Mouse (Mus musculus) stomach, embryonic 14.5 days (tissue): ENCODE results near the gene Nsmf. TPM values are rescaled to one million over a fixed set of nuclear protein-coding genes. Genes with fewer than 3 reads are reported as not detected.

Source experiments
- ATAC-seq: fragments of 200-750 bp; cut with Nextera tagmentation; 2 replicates; pipeline ENCODE4 v1.8.0; 2017; ENCODE audit warnings: low read depth, moderate TSS enrichment; ENCODE audit not compliant: insufficient number of reproducible peaks, insufficient read depth, low FRiP score
- H3K27ac ChIP-seq: fragments of 300-500 bp; sonication (generic); 2 replicates; pipeline ENCODE4 v1.5.1; 2014; ENCODE audit warnings: mild to moderate bottlenecking, low read length, moderate library complexity, mixed read lengths
- H3K27me3 ChIP-seq: fragments of 300-500 bp; sonication (generic); 2 replicates; pipeline ENCODE4 v1.6.1; 2014; ENCODE audit warnings: low read length, control low read depth, mixed read lengths; ENCODE audit not compliant: control insufficient read depth, insufficient read depth
- H3K36me3 ChIP-seq: fragments of 300-500 bp; sonication (generic); 2 replicates; pipeline ENCODE4 v1.6.1; 2014; ENCODE audit warnings: mild to moderate bottlenecking, control low read depth, low read length, moderate library complexity, mixed read lengths; ENCODE audit not compliant: control insufficient read depth, insufficient read depth
- H3K4me1 ChIP-seq: fragments of 300-500 bp; sonication (generic); 2 replicates; pipeline ENCODE4 v1.6.1; 2014; ENCODE audit warnings: low read length, control low read depth, mixed read lengths; ENCODE audit not compliant: control insufficient read depth, insufficient read depth
- H3K4me2 ChIP-seq: fragments of 300-500 bp; sonication (generic); replicated peaks from 2 replicates; pipeline ENCODE4 v1.6.1; 2014; ENCODE audit warnings: low read depth, low read length, control low read depth
- H3K4me3 ChIP-seq: fragments of 300-500 bp; sonication (generic); 2 replicates; pipeline ENCODE4 v1.5.1; 2014; ENCODE audit warnings: low read depth, low read length, control low read depth
- H3K9ac ChIP-seq: fragments of 300-500 bp; sonication (generic); replicated peaks from 2 replicates; pipeline ENCODE4 v1.6.1; 2014; ENCODE audit warnings: low read depth, mild to moderate bottlenecking, control low read depth, low read length, moderate library complexity, mixed read lengths
- H3K9me3 ChIP-seq: fragments of 300-500 bp; sonication (generic); 2 replicates; pipeline ENCODE4 v1.6.1; 2016; ENCODE audit warnings: low read depth, low read length, control low read depth; ENCODE audit not compliant: control insufficient read depth
- WGBS: fragments of 180-500 bp; shearing (Covaris S2); extraction: QIAGEN DNeasy Blood & Tissue Kit; methylation state at CpG from one replicate; pipeline ENCODE4 v1.1.7; 2014; 5-methylcytosine and 5-hydroxymethylcytosine counted together
- polyA plus RNA-seq: library from polyadenylated mRNA; unstranded; fragments of >200 nt; fragmentation: Nextera tagmentation; extraction: Ambion mirVana; gene quantifications from 2 replicates; pipeline ENCODE4 v1.2.1, GENCODE M21; 2014

The Nsmf gene
- polyA plus RNA-seq, 1 experiment from 2014 or later: 59.5 TPM

DNA sequence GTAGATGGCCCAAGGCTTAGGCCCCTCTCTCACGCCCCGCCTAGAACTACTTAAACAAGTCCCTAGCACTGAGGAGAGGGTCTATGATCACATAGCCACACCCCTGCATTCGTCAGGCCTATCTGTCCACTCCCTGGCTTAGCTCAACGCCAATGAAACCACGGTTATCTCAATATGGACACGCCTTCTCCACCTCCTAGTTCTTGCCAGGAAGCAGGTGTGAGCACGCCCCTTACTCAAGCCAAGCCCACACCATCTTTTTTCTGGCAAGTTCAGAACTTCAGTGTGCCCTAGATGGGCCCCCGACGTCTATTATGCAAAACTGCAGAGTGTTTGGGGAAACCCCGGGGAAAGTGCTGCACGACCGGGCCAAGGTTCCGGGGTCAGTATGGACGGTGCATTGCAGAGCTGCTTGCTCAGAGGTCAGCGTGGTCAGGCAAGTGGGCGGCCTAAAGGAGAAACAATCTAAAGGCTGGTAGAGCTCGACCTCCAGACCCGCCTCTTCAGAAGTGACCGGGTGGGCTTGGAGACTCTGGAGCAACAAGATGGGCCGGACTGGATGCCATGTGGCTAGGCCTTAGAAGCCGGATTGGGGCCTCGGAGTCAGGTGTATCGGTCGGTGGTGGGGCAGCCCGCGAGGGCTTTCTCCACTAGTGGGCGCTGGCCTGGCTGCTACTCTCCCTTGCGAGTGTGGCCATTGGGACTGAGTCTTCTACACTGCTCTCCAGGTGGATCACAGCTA lies 41.1 kb downstream of the Nsmf start, which contains the start of gene Noxa1:
Noxa1 (minus strand) TSS at position 41 of the 742 bp plus-strand sequence.
- no peaks in the 10 kb centered on the region for H3K9me3 ChIP-seq
- H3K36me3 ChIP-seq: no peaks in the 10 kb centered on the region
- peak within 1 kb of the TSS; percentile 48 for H3K4me2 ChIP-seq
- H3K27me3 ChIP-seq: no peaks in the 10 kb centered on the region
- peak within 1 kb of the TSS; percentile 22 for H3K4me3 ChIP-seq
- 0 out of 2 replicates have a peak within 1 kb of the TSS, but pooled peaks have one; percentile 2 for H3K9ac ChIP-seq
- 29% methylated on average over 28 of the region's 28 CpGs for WGBS
- H3K4me1 ChIP-seq: no peaks in the 10 kb centered on the region
- peak; percentile 90 for ATAC-seq
- H3K27ac ChIP-seq: no peak within 1 kb of the TSS

DNA sequence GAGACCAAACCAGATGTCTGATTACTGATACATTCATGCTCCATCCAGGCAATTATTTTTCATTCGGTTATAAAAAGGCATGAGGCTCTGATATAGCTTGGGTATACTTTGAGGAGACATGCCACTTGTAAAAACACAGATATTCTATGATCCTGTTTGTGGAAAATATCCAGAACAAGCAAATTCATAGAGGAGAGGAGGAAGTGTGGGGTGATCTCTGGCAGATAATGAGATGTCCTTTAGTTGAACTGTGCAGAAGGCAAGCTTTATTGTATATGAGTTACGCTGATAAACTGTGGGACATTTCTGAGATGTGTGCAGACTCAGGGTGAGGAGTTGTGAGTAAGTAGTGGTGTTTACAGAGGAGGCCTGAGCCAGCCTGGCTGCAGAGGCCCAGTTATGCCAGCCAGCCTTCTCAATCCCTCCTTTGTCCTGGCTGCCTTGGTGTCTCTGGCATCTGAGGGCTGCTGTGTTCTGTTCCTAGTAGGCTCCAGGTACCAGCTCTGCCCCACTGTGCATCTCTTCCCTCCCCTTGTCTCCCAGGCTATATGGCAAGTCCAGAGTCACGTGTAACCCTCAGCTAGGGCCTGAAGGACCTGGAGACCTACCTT lies 44.0 kb downstream of the Nsmf start:
- H3K27ac ChIP-seq: no peak overlapping the region
- H3K27me3 ChIP-seq: no peaks in the 10 kb centered on the region
- H3K4me1 ChIP-seq: no peaks in the 10 kb centered on the region
- 68% methylated on average over 3 of the region's 3 CpGs for WGBS
- H3K9ac ChIP-seq: no peak overlapping the region
- no peak for ATAC-seq
- no peak overlapping the region for H3K4me2 ChIP-seq
- H3K36me3 ChIP-seq: no peaks in the 10 kb centered on the region
- no peaks in the 10 kb centered on the region for H3K9me3 ChIP-seq
- no peak overlapping the region for H3K4me3 ChIP-seq

DNA sequence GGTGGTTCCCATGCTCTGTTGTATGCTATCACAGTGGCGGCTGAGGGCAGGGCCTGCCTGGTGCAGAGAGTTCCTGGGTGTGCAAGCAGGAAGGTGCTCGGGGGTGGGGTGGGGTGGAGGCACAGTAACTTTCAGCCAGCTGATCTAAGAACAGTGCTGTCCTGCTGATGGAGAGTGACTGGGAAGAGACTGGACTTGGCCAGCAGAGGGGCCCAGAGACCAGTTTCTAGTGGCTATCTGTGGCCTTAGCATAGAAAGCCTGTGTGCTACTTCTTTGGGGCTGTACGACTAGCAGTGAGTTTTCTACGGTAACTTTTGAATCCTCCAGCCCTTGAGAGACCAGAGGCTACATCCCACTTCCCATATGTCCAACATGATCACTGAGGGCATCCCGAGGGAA lies 44.8 kb downstream of the Nsmf start:
- no peaks in the 10 kb centered on the region for H3K4me1 ChIP-seq
- no peak overlapping the region for H3K27ac ChIP-seq
- no peak for ATAC-seq
- no peaks in the 10 kb centered on the region for H3K36me3 ChIP-seq
- H3K9ac ChIP-seq: no peak overlapping the region
- 50% methylated on average over 5 of the region's 5 CpGs for WGBS
- no peaks in the 10 kb centered on the region for H3K27me3 ChIP-seq
- no peaks in the 10 kb centered on the region for H3K9me3 ChIP-seq
- H3K4me3 ChIP-seq: no peak overlapping the region
- no peak overlapping the region for H3K4me2 ChIP-seq

DNA sequence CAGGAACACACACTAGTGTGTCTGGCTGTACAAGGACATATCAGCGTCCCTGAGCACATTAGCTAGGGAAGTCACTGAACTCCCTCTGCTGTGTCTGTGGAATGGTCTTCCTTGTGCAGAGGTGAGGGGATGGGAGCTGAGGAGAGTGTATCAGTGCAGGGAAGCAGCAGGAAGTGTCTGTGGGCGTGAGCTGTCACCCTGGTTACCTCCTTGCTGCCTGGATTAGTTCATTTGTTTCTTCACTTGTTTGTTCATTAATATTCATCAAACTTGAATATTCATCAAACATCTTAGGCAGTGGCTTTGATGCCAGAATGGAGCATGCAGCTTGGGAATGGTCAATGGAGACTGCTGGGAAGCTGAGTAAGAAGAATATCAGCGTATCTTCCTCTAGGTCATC lies 45.5 kb downstream of the Nsmf start:
- no peaks in the 10 kb centered on the region for H3K27me3 ChIP-seq
- no peaks in the 10 kb centered on the region for H3K36me3 ChIP-seq
- H3K9me3 ChIP-seq: no peaks in the 10 kb centered on the region
- no peak overlapping the region for H3K27ac ChIP-seq
- 71% methylated on average over 3 of the region's 3 CpGs for WGBS
- no peaks in the 10 kb centered on the region for H3K4me1 ChIP-seq
- no peak overlapping the region for H3K4me2 ChIP-seq
- no peak for ATAC-seq
- H3K4me3 ChIP-seq: no peak overlapping the region
- no peak overlapping the region for H3K9ac ChIP-seq

DNA sequence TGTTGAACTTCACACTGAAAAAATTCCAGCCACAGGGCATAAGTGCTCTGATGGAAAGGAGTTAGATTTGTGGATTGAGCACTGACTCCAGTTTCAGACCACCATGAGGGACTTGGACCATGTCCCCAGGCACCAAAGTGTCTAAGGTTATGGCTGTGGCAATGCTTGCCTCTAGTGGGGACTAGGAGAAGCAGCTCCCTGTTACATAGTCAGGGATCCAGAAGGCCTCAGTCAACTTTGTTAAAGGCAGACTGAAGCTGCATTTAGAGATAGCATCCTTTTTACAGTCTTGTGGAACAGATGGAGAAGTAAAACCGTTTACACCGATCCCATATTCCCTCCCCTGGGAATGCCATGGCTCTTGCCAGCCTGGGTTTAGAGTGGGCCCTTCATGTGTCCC lies 50.0 kb downstream of the Nsmf start:
- 89% methylated on average over 2 of the region's 2 CpGs for WGBS
- H3K27ac ChIP-seq: no peak overlapping the region

DNA sequence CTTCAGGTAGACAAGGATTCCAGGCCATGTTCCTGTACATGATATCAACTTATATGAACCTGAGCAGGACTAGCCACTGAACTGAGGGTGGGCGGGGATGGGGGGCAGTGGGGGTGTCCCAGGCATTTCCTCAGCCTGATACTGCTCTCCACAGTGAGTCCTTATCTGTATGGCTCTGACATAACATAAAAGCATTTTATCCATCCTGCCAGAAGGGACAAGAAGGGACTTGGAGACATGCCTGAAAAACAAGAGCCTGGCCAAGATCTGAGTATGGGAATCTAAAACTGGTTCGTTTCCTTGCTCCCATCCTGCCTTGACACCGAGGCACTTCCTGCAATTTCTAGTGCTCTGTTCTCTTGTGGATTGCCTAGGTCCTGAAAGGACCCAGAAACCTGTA lies 51.9 kb downstream of the Nsmf start:
- WGBS: 69% methylated on average over 3 of the region's 3 CpGs
- no peak overlapping the region for H3K27ac ChIP-seq
- no peaks in the 10 kb centered on the region for H3K9me3 ChIP-seq
- H3K9ac ChIP-seq: no peak overlapping the region
- H3K36me3 ChIP-seq: no peaks in the 10 kb centered on the region
- no peaks in the 10 kb centered on the region for H3K27me3 ChIP-seq
- H3K4me2 ChIP-seq: no peak overlapping the region
- no peaks in the 10 kb centered on the region for H3K4me1 ChIP-seq
- H3K4me3 ChIP-seq: no peak overlapping the region
- ATAC-seq: no peak; the same call in 1 of the 2 replicates

More for the DNA sequence above, 50.0 kb downstream of the Nsmf start:
- H3K9me3 ChIP-seq: no peaks in the 10 kb centered on the region
- no peak overlapping the region for H3K4me2 ChIP-seq
- no peaks in the 10 kb centered on the region for H3K27me3 ChIP-seq
- ATAC-seq: no peak
- H3K9ac ChIP-seq: no peak overlapping the region
- no peak overlapping the region for H3K4me3 ChIP-seq
- H3K4me1 ChIP-seq: no peaks in the 10 kb centered on the region
- no peaks in the 10 kb centered on the region for H3K36me3 ChIP-seq

DNA sequence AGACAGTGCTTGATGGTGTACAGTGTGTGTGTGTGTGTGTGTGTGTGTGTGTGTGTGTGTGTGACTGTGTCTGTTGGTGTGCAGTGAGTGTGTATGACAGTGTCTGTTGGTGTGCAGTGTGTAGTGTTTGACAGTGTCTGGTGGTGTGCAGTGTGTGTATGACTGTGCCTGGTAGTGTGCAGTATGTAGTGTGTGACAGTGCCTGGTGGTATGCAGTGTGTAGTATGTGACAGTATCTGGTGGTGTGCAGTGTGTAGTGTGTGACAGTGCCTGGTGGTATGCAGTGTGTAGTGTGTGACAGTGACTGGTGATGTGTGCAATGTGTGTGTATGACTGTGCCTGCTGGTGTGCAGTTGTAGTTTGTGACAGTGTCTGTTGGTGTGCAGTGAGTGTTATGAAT lies 55.3 kb downstream of the Nsmf start:
- no peak overlapping the region for H3K4me3 ChIP-seq
- no peaks in the 10 kb centered on the region for H3K36me3 ChIP-seq
- H3K9me3 ChIP-seq: no peaks in the 10 kb centered on the region
- H3K9ac ChIP-seq: no peak overlapping the region
- no peak overlapping the region for H3K27ac ChIP-seq
- no peak for ATAC-seq
- no peak overlapping the region for H3K4me2 ChIP-seq
- H3K27me3 ChIP-seq: no peaks in the 10 kb centered on the region
- H3K4me1 ChIP-seq: no peaks in the 10 kb centered on the region

DNA sequence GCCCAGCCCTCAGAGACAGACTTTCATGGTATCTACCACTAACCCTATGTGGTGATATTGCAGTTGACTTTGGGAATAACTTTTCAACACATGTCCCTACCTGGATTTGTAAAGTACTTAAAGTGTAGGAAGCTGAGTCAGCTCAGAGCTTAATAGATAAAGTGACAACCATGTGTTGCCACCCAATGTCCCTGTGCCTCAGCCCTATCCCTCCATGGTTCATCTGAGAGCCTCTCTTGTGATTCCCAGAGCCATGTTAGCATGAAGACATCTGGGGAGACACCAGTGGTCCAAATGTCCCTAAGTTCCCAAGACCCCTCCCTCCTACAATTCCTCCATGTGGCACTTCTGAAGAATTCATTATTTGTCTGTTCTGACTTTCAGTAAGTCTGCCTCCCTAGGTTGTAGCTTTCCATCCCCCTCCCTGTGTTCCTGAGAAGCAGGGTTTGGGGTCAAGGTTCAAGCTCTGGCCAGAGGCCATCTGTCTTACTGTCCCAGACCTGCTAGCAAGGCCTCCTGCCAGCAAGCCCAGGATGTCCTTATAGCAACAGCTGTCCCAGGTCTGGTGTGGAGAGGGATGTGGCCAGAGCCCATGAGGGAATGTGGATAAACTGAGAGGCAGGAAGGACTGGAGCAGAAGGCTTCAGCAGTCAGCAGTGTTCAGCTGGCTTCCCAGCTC lies 56.5 kb downstream of the Nsmf start:
- ATAC-seq: 0 out of 2 replicates have a peak, but pooled peaks have one; percentile 12
- Histone ChIP-seq H3K9ac (no peak overlapping the region), H3K27me3 (no peaks in the 10 kb centered on the region), H3K4me2 (no peak overlapping the region), H3K4me1 (no peaks in the 10 kb centered on the region), H3K4me3 (no peak overlapping the region), H3K36me3 (no peaks in the 10 kb centered on the region), H3K27ac (no peak overlapping the region), H3K9me3 (no peaks in the 10 kb centered on the region)
